Mouse (Mus musculus): Measurements from ENCODE around the gene Spta1.

Gene Spta1

DNA sequence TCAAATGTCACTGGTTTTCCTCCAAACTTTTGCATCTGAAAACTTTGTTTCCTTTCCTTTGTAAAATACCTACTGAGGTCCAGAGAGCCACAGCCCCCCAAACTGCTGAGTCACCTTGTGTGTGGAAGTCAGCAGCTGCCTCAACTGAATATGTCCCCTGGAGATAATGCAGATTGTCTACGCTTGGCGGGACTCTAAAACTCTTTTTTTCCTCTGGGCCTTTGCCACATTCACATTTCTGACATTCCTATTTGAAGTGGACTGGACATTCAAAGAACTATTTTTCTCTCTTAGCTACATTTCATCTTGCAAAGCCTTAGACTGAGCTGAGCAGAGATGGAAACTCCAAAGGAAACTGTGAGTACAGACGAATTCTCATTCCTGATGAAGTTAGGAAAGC is at the start of gene Spta1:
Gene Spta1 (plus strand): TSS at position 172 of the 400 bp plus-strand sequence.
- DNase-seq = no peak

DNA sequence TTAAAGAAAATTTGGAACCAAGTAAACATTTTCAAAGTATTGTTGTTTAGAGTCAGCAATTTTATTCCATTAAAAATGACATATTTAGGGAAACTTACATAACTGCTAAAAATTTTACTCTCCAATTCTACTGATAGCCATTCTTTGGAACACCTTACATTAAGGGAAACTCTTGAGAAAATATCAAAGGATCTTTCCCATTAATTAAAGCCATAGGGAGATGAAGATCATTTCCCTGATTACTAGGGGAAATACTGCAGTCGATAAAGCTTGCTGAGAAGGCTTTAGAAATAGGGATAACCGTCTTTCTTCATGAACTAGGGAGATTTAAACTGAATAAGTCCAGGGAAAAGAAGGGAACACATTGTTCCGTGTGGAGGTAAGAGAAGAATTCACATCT is 41.4 kb upstream of the Spta1 start, which contains the start of gene Olfr424:
Gene Olfr424 (plus strand): TSS at position 301 of the 400 bp plus-strand sequence.
- DNase-seq = no peak

DNA sequence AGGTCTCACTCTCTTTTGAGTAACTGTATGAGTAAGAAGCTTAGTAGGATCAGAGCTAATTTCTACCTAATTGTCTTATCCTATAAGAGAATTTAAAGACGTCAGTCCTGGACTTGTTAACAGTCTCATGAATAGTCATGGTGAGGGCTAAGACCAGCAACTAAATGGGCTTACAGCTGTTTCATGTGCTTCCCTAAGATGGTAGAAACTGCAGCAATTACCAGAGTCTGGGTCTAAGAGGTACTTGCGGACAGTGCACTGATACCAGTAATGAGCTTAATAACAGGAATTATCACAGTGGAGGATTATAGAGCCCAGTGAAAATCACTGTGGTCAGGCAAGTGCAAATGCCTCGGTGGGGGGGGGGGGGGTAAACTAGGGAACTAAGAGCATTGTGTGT is 40.6 kb upstream of the Spta1 start:
- DNase-seq = no peak

DNA sequence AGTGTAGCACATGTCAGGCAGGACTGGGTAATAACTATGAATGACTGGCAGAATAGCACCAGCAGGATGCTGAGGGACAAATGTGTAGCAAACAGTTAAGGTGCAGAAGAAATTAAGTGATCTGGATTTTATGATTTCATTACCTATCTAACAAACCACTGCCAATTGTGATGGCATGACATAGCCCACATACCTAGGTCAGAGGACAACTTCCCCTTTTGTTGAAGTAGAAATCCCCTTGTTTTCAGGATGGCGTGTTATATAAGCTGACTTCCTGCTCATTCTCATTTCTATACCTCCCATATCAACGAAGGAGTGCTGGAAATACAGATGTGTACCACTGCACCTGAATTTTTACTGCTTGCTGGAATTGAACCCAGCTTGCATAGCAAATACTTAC is 31.2 kb upstream of the Spta1 start:
- DNase-seq = no peak

DNA sequence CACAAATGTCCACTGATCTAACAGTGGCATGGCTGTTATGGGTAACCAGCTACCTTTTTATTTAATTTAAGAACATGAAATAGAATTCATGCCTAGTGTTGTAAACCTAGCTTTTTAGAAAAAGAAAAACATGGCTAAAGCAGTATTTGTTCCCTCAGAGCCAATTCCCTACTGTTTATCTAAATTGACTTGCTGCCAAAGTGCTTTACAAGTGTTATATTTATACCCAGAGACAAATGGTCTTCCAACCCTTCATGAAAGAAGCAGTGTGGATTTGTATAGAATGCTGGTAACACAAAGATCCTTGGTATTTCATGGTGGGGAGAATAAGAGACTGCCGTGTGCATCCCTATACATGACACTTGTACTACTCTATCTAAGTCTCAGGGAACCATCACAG is 25.9 kb upstream of the Spta1 start:
- DNase-seq = no peak

DNA sequence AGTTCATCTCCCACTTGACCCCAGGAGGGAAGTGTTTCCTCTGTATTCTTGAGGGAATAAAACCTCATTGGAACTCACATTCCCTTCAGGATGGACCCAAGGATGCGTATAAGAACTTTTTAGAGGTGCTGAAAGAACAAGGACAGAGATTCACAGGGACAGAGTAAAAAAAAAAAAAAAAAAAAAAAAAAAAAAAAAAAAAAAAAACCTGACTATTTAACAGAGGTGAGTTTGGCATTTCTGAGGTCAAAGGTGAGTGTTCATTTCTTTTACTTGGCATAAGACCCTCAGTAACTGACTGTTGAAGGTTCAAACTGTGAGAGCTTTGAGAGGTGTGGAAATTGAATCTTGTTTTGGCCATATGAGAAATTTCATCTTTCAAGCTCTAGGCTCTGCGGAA is 23.3 kb upstream of the Spta1 start:
- DNase-seq = no peak

DNA sequence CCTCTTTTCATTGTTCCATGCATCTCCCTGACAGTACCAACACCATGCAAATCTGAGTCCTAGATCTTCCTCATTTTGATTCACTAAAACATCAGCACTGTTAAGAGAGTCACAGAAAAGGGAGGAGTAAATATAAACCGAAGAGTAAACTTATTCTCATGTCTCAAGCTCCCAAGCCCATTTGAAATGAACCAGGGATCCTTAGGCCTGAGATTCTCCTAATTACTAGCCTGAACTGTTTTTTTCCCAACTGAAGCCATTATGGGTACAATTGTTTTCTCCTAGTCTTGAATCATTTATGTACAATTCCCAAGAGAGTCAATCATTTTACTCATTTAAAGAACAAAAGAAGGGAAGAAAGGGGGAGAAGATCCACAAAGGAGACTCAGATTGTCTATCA is 17.2 kb upstream of the Spta1 start, which contains the start of gene Olfr420:
Gene Olfr420 (plus strand): TSS at position 301 of the 400 bp plus-strand sequence.
- DNase-seq = no peak

DNA sequence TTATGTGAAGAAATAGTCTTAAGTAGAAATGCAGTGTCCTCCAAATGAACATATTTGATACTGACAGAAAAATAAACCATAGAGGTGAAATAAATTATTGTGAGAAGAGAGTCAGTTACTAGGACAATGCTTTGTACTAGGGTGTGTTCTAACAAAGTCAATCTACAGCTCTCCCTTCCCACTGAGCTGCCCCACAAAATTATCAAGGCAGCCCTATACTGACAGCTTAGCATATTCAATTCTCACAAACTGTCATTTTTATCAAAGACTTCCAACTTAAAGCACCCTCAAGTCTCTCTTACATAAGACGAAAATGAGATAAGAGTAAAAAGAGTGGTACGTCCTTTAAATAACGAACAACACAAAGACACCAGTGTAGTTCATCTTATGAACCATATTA is 15.0 kb upstream of the Spta1 start:
- DNase-seq = no peak

DNA sequence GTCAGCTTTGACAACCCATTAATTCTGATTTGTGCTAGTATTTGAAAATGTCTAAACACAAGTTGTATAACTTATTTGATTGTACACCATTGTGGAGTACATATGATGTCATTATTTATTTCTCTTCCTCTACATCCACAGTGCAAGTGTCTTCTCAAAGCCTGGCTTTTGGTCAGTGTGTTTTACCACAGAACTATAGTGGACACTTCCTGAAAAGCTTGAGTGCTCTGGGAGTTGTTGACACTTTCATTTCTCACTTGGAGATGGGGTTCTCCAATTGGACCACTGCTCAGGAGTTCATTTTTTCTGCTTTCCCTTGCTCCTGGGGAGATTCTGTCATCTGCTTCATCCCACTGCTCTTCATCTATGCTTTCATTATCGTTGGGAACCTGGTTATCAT is 14.1 kb upstream of the Spta1 start:
- DNase-seq = no peak

DNA sequence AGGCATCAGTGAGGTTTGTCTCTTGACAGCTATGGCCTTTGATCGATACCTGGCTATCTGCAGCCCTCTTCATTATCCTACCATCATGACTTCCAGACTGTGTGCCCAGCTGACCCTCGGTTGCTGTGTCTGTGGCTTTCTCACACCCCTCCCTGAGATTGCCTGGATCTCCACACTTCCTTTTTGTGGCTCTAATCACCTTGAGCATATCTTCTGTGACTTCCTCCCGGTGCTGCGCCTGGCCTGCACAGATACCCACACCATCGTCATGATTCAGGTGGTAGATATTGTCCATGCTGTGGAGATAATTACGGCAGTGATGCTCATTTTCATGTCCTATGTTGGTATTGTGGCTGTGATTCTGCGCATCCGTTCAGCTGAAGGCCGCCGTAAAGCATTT is 13.5 kb upstream of the Spta1 start:
- DNase-seq = no peak

DNA sequence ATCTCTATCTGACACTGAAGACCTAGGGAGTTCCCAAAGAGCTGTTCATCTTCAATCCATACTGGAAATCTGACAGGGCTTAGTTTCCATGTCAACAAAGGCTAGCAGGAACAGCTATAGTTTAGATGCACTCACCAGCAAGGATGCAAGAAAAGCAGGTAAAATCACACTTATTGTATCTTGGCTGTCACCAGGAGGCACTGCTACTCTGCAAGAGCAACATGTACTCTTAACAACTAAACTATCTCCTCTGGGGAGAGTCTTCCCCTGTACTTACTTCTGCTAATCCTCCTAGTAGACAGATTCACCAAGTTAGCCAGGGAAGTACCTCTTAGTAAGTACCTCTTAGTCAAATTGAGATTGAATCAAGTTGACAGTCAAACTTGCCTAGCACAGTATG is 3.6 kb upstream of the Spta1 start:
- DNase-seq = no peak

DNA sequence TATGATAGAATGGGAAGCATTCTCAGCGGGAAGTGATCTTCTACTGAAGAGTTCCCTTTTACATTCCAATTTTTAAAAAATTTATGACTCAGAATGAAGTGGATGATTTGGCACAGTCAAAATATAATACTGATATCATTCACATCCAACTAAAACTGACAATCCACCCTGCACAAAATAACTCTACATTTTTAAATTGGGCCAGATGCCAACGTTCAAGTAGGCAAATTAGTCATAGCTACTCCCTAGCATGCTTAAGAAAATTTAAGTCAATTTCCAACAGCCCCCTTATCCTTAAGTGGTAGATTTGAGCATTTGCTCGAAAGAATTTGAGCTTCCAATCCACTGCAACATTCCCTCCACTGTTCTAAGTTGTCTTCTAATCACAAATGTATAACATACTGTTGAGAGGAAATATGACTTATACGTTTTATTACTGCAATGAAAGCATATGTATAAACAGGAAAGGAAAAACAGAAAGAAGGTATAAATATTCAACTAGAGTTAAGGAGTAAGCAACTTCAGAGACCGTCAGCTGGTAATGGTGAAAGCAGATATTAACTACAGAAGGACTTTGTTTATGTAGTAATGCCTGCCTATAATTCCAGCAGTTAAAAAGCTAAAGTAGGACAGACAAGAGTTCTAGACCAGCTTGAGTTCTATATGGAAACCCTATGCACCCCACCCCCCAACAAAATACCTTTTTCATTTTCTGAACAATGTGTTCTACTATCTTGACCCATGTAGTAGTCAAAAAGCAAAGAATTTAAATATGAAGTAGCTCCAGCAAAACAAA is 1.7 kb upstream of the Spta1 start:
- no peak for DNase-seq

DNA sequence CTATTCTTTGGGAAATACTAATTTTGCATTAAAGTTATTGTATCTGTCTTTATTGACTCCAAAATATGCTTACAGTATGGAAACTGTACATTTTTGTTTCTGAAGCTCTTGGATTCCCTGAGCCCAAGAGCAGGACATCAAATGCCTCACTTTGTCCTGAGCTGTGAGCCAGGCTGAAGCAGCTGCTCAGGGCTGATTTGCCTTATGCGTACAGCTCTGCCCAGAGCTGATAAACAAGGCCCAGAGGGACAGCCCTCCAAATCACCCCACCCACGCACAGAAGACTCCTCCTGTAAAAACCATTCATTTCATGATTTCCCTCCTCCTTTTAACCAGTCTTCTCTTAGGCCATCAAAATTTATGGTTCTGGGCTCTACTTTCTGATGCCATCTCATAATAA is 1.0 kb upstream of the Spta1 start:
- no peak for DNase-seq

DNA sequence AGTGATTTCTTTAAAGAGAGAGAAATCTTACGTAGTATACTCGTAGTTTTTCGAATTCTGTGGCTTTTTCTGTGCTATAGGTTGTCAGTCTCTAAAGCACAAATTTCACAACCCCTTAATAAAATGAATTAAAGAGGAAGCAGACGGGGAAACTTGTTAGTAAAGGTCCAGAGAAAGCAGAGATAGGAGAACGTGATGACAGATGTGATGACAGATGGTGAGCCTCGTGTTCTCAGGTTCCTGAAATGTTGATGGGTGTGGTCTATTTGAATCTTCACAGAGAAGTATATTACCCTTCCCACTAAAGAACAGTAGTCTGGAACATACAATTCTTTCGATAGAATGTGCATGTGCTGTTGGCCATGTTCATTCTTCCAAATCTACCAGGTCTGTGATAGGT is 32.1 kb downstream of the Spta1 start:
- DNase-seq = no peak

DNA sequence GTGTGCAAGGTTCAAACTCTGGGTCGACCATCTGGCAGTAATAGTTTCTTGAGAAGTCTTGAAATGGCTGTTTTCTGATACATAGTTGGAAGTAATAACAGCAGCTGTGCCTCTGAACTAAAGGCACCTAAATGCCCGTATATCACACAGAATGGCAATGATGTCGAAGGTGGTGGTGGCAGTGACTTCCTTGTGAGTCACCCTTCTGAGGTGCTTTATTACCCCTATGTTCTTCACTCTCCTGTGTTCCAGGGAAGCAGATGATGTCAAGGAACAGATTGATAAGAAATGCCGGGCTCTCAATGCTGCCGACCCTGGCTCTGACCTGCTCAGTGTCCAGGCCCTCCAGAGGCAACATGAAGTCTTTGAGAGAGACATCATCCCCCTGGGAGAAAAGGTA is 39.7 kb downstream of the Spta1 start:
- DNase-seq = no peak

DNA sequence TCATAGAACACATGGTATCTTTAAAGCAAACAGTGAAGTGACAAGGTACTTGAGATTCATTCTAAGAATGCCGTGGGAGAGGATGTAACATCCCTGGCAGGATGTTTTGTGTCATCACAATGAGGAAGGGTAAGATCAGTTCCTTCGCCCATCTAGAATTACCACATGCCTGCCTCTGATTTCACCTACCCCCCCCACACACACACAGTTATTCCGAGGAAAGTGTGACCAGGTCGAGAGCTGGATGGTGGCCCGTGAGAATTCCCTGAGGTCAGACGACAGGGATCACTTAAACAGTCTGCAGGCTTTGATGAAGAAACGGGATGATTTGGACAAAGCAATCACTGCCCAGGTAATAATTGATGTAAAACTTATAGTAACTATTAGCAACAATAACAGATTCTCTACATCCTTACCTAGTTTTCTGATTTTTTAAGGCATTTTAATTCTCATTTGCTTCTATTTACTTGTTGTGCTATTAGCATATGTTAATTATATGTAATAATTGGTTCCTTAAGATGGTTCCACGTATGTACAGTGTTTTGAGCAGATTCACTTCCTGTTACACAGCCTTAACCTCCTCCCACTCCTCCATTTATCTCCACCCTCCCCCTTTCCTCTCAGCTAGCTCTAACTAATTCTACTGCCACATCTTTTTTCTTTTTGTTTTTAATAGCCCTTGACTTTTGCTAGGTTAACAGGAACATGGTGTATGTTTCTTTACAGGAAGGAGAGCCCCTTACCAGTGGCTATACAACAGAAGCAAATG is 42.9 kb downstream of the Spta1 start:
- DNase-seq = no peak

DNA sequence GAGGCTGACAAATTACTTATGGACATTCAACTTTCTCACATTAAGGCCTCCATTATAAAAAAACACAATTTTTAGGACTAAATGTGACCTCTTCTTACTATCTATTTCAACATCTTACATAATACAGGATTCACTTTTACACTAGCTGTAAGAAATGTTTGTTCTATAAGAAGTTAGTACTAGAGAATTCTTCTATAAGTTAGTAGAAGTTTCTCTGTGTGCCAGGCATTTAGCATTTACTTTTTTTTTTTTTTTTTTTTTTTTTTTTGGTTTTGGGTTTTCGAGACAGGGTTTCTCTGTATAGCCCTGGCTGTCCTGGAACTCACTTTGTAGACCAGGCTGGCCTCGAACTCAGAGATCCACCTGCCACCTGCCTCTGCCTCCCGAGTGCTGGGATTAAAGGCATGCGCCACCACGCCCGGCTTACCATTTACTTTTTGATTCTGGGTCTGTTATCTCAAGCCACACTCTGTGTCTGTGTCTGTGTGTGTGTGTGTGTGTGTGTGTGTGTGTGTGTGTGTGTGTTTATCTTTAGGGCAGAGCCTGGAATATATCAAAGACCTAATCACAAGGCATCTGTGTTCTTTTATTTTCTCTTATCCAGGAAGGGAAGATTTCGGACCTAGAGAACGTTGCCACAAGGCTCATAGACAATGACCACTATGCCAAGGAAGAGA is 44.1 kb downstream of the Spta1 start:
- no peak for DNase-seq

DNA sequence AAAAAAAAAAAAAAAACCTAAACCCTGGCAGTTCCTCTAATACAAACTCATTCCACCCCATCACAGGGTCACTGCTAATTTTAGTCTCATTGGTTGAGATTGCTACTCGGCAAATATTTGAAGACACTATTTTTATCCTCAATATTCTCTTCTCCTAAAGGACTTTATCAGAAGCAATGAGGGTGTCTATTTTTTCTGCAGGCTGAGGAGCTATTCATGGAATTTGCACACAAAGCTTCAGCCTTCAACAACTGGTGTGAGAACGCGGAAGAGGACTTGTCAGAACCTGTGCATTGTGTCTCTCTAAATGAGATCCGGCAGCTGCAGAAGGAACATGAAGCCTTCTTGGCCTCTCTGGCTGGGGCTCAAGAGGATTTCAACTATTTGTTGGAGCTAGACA is 67.3 kb downstream of the Spta1 start:
- DNase-seq = no peak

DNA sequence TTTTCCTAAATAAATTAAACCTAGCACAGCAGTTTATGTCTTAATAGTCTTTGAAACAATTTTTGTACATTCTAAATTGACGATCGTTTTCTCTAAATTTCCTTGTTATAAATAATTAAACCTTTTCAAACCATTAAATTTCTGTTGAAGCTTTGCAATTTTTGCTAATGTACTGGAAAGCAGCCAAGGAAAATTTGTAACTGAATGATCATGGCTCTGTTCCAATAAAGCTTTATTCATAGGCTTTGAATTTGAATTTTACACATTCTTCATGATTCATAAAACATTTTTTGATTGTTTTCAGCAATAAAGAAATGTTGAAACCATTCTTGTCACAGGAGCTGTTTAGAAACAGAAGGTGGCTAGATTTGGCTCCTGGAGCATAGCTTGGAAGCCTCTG is 72.0 kb downstream of the Spta1 start:
- DNase-seq = no peak

DNA sequence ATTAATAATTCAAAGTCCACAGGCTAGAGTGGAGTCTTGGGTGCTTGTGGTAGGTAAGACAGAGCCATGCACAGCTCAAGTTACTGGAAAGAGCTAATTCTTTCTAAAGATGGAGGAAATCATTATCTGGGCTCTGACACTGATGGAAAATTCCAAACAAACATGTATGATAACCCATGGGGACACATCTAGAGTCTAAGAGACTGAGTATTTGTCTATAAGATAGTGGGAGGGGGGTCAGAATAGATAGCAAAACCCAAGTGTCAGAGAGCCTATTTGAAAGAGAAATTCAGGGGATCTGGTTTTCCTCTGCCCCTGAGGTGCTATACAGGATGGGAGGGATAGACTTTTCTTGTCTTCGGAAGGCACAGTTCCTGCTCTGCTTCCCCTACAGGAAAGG is 73.5 kb downstream of the Spta1 start:
- no peak for DNase-seq

DNA sequence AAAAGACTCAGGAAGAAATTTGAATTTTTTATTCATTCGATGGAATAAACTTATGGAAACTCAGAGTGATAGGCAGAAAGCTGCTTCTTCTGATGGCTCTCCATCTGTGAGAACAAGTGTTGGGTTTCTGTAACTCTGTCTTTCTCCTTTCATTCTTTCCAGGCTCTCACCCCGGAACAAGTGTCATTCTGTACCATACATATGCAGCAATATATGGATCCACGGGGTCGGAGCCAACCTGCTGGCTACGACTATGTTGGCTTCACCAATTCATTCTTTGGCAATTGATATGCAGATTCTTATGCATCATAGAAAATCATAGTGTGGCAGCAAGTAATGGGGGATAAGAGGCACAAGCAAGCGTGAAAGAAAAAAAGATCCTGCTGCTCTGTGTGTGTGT is 74.6 kb downstream of the Spta1 start:
- DNase-seq = no peak

DNA sequence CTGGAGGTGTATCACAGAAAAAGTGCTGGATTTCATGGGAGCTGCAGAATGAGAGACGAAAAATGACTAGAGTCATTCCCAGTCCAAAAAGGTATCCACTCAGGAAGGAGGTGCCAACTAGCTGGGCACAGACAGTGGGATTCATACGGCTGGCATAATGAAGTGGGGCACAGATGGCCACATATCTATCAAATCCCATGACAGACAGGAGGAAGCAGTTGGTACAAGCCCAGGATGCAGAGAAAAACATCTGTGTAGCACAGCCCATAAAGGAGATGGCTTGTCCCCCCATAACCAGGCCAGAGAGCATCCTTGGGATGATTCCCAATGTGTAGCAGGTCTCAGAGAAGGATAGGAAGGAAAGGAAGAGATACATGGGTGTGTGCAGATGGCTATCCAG is 77.8 kb downstream of the Spta1 start:
- no peak for DNase-seq

DNA sequence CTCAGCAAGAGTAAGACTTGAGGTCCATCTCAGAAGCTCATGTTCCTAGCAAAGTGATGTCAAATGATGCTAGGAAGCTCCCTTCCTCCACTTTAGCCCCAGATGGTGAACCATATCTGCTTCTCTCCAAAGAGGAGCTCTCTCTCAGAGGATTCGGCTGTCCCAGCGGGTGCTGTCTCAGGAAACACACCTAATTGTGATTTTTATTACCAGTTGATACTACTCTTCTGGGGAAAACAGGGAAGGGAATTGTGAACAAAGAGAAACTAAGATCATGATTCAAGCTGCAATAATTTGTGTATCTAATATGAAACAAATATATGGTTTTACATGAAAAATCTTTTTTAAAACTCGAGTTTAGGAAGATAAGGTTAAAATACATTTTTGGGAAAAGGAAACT is 79.4 kb downstream of the Spta1 start, which contains the start of gene Olfr419:
Gene Olfr419 (minus strand): TSS at position 101 of the 400 bp plus-strand sequence.
- no peak for DNase-seq

DNA sequence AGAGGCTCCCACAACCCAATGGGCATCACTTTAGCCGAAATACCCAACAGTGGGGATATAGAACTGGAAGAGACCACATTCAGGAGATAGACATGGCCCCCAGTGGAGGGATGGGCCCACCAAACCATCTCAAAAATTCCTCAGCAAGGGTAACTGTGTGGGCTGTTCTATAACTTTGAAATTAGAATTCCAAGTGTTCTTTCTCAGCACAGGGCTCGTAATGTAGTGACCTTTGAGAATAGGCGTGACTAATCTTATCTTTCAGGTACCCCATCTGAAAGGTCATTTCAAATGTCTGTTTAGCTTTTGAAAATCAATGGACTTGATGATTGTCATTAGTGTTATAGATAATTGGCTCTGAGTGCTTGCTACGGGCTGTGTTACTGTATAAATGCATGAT is 95.2 kb downstream of the Spta1 start:
- no peak for DNase-seq
